Mouse (Mus musculus) lung, postnatal 4 days (tissue): Measurements from ENCODE around the gene 4930583I09Rik.
A peak's percentile ranks its signal among the peaks of the same experiment; 100 is the strongest.

Source experiments
- DNase-seq, 2 experiments: peaks; one replicate each; pipeline ENCODE4 v3.0.0; 2021

Gene 4930583I09Rik

DNA sequence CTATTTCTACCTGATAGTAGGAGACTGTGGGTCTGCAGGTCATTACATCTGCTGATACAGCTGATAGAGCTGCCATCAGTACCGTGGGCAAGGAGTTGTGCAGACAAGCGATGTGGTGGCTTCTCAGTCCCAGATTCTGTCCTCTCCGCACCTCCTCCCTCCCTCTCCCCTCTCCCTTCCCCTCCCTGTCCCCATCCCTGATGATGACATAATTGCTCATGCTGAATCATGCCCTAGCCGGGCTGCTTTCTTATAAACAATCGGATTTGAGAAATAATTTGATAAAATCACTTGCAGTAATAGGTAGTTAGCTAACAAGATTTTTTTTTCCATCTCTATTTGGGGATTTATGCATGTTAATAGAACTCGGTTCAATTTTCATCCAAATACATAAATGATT is at the start of gene 4930583I09Rik:
Gene 4930583I09Rik, minus strand, starts transcription at position 144 of the 400 bp plus-strand sequence.
- DNase-seq = no peak

DNA sequence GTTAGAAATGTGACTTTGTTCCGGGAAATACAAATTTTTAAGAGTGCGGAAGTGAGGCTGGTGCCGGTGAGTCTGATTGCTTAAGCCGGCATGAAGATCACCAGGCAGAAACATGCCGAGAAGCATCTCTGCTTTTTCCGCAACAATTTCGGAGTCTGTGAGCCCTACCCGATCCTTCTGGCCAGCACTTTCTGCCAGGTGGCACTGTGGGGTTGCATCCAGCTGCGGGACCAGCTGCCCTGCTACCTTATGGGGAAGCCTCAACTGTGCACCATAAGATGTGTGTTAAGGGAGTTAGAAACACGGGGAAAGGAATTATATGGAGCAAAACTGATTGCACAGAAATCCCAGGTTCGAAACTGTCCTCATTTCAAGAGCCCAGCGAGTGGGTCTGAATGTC is 40.2 kb upstream of the 4930583I09Rik start:
- DNase-seq = no peak

DNA sequence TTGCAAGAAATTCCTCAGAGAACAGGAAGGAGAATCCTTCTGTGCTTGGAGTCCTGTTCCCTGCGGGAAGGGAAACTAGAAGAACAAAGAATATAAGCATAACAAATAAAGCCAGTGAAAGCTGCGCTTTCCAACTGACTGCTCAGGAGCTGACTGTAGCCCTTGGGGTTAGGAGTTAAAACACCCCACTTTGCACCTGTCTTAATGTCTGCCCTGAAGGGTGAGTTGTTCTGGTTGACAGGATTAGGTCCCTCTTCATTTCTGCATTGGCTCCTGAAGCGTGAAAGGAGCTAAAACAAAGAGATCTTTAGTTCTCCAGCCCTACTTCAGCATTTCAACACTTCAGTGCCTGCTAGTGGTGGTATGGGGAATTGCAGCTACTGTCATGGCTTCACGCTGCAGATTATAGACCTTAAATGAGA is 37.8 kb upstream of the 4930583I09Rik start:
- DNase-seq = peak in 1 of 2 experiments; percentile 62

GRCm38 (mm10) chr17:64863817-64864216 is 27.9 kb upstream of the 4930583I09Rik start:
- no peak for DNase-seq

GRCm38 (mm10) chr17:64860963-64861362 is 25.1 kb upstream of the 4930583I09Rik start:
- no peak for DNase-seq

DNA sequence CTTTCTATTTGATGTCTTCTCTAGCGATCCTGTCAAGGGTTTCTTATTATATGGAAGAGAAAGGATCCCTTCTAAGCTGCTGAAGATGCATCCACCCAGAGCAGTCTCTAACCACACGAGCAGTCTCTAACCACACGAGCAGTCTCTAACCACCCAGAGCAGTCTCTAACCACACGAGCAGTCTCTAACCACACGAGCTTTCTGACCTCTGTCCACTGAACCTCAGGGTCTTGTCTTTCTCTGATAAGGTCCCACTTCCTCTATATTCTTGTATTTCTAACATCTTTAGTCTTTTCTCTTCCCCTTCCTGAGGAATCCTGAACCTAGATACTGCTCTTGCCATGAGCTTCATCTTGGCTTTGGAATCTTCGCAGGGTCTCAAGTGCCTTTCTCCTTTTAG is 23.0 kb upstream of the 4930583I09Rik start:
- DNase-seq = no peak

GRCm38 (mm10) chr17:64848031-64848430 is 12.2 kb upstream of the 4930583I09Rik start:
- DNase-seq = no peak

DNA sequence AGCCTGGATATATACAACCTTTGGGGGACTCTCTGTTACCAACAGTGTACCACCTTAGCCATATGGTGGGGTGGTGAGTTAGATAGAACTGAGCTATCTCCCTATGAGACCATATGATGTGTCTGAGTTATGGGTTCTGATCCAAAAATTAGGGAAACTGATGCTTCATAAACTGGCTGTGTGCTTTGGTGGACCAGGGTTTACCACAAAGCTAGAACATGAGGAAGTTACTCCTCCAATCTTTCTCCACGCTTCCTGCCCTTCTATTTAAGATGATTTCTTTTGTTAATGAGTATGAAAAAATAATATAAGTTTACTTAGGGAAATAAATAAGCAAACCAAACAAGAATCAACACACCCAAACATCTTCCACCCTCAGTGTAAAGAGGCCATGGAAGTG is 10.8 kb upstream of the 4930583I09Rik start:
- no peak for DNase-seq

DNA sequence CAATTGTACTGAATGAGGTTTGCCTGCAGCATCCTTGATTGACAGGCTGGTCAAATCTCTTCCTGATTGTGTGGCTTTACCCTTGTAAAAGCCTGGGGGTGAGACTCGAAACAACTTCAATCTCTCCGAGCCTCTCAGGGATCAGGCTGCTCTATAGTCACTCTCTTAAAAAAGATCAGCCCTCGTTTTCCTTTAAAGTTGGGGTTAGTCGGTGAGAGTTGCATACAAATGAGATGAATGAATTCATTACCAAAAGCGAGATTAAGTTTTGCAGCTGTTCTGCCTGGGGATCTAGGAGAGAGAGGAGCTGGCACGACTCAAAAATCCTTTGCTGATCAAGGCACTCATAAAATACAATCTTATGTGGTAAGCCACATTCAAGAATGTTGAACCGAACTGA is 1.0 kb upstream of the 4930583I09Rik start:
- no peak for DNase-seq

DNA sequence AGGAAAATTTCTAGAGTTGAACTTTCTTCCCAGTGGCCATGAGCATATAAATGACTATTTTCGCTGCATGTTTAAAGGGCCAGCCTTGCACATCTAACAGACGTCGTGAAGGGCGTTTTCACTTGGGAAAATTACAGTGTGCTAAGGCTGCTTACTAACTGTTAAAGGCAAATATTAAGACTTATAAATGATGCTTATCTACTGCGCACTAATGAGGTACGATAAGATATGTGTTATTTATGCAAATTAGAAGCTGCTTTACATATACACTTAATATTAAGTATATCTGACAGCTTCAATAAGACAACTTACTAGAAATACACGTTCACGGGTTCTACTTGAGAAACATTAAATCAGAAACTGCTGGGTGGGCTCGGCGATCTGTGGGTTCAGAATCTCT is 481 bp upstream of the 4930583I09Rik start:
- DNase-seq = no peak

- DNase-seq = no peak
Observed at GRCm38 (mm10) chr17:64833906-64834490, 1.9 kb downstream of the 4930583I09Rik start.

GRCm38 (mm10) chr17:64833071-64833470 is 2.8 kb downstream of the 4930583I09Rik start:
- DNase-seq = no peak

- no peak for DNase-seq
Observed at GRCm38 (mm10) chr17:64827482-64827881, 8.4 kb downstream of the 4930583I09Rik start.

GRCm38 (mm10) chr17:64826843-64827242 is 9.0 kb downstream of the 4930583I09Rik start:
- DNase-seq = no peak

- no peak for DNase-seq
Observed at GRCm38 (mm10) chr17:64822561-64822960, 13.3 kb downstream of the 4930583I09Rik start.

- peak in 1 of 2 experiments; percentile 10 for DNase-seq
Observed at GRCm38 (mm10) chr17:64820841-64821593, 14.9 kb downstream of the 4930583I09Rik start.

DNA sequence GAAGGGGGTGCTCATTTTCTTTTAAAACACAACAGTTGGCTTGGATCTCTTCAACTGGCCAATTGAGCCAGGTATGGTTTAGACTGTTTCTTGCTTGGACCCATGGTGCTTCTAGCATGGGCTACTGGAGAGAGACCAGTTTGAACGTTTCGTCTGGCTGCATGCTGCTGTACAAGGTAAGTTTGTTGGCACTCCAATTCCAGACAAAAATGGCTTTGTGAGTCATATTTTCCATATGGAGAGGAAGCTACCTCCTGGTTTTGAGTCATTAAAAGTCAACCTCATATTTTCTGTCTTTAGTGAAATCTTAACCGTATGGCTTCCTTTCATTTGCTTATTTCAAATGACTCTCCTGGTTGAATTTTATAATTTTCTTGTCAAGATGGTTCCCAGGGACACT is 19.6 kb downstream of the 4930583I09Rik start:
- no peak for DNase-seq

DNA sequence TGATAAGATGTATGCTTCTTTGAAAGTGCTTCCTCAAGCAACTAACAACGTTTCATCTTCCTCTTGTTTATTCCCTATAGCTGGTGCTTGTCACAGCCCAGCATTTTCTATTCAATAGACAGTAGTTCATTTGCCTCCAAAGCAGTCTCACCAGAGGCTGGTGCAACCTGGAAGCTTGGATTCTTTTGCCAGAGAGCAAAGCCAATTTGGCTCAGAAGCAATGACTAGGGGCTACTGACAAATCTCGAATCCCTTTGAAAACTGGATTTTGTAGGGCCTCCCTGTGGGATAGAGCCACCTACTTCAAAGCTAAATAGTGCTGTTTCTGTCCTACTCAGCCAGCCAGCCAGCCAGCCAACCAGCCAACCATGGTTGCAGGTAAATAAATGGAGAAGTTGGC is 20.1 kb downstream of the 4930583I09Rik start:
- no peak for DNase-seq

GRCm38 (mm10) chr17:64813568-64813967 is 22.3 kb downstream of the 4930583I09Rik start:
- no peak for DNase-seq

GRCm38 (mm10) chr17:64806035-64806589 is 29.8 kb downstream of the 4930583I09Rik start:
- DNase-seq = no peak

GRCm38 (mm10) chr17:64804375-64805124 is 31.3 kb downstream of the 4930583I09Rik start:
- DNase-seq = no peak

DNA sequence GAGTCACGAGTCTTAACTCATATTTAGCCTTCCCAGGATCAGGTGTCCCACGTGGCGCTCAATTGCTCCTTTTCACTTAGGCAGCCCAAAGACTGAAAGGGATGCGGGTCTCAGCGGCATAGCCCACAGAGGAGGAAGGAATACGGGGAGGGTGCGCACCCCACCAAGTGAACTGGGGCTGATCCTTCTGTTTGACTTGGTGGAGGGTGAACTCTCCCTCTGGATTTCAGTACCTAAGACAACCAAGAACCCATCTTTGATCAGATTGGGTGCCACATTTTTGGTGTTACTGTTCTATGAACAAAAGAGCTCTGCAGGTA is 33.0 kb downstream of the 4930583I09Rik start:
- no peak for DNase-seq

DNA sequence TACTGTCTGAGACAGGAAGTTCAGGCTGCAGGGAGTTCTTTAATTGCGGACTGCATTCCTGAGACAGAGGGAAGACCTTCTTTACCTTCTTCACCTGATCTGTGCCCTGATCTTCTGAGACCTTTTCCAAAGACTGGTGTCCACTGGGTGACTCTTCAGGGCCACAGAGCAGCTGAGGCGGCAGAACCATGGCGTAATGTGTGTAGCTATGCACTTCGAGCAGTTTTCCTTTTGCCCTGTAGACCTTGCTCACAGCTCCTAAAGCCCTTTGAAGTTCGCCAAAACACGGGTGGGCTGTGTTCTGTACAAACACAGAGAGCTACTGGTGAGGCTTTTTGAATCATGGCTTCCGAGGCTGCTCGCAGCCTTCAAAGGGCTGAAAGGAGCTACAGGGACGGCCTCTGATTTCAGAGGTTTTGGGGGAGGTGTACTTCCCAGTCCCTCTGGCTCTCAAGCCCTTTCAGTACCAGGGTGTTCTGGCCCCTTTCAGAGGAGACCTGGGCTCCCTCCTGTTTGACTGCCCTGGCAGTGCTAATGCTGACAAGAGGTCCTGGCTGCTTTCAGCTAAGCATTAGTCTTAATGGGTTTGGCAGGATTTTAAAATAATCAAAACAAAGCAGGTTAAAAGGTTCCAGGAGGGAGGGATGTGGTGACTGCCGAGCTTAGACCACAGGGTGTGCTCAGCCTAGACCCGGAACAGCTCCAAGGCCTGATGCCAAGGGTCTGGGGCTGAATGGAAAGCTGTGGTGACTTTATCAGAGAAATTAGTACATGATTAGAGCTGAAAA is 33.5 kb downstream of the 4930583I09Rik start:
- DNase-seq = no peak
